Mouse (Mus musculus): Measurements from ENCODE around the gene Wdr6.

DNA sequence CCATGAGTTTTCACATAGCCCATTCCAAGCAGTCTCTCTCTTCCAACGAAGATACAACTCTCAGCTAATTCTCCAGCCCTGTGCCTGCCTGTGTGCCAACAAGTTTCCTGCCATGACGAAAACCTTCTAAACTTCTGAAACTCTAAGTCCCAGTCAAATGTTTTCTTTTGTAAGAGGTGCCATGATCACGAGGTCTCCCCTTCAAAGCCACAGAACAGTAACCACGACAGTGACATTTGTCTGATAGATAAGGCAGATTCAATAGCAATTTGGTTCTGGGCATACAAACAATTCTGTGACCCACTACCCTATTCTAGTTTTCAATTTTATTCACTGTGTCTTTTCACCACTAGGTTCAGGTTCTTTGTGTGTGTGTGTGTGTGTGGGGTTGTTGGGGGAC is 49.6 kb upstream of the Wdr6 start:
- TF ChIP-seq POLR2AphosphoS5 (IDR thresholded peaks at IDR 0.05; ENCODE audit: insufficient replicate concordance, low read depth, low read length) (no peak), CTCF (IDR thresholded peaks at IDR 0.05; ENCODE audit: low read depth, low read length) (no peak), GATA1 (IDR thresholded peaks at IDR 0.05; ENCODE audit: borderline replicate concordance, low read length) (no peak), TAL1 (conservative IDR thresholded peaks at IDR 0.05; ENCODE audit: low read depth, low read length) (no peak)
